Mouse (Mus musculus): ENCODE results near the gene Slk. TPM values are rescaled to one million over a fixed set of nuclear protein-coding genes. Genes with fewer than 3 reads are reported as not detected.

The Slk gene
- polyA plus RNA-seq (2014; fragmentation: Illumina TruSeq; extraction: RNeasy Lipid Tissue Mini Kit (QIAGEN cat#74804); ENCODE audit: low read depth, low replicate concordance) = 36.6 TPM

GRCm38 (mm10) chr19:47579225-47579787, at the start of gene Slk:
Gene Slk, plus strand, starts transcription at chr19:47579678.

GRCm38 (mm10) chr19:47537300-47537792, 42.1 kb upstream of the Slk start, which contains the start of gene Stn1:
Gene Stn1, minus strand, starts transcription at chr19:47537507.

GRCm38 (mm10) chr19:47691994-47692393, 112.5 kb downstream of the Slk start, which contains the start of gene Col17a1:
Gene Col17a1, minus strand, starts transcription at chr19:47692094.

Other genes with a start within 250 kb of the Slk start
- gene Sh3pxd2a, start 115.3 kb upstream of the Slk start, polyA plus RNA-seq (2014; fragmentation: Illumina TruSeq; extraction: RNeasy Lipid Tissue Mini Kit (QIAGEN cat#74804); ENCODE audit: low read depth, low replicate concordance) = 0.66 TPM
- 14.9 TPM for gene Stn1, start 42.2 kb upstream of the Slk start, polyA plus RNA-seq (2014; fragmentation: Illumina TruSeq; extraction: RNeasy Lipid Tissue Mini Kit (QIAGEN cat#74804); ENCODE audit: low read depth, low replicate concordance)
- 0.14 TPM for gene Col17a1, start 112.4 kb downstream of the Slk start, polyA plus RNA-seq (2014; fragmentation: Illumina TruSeq; extraction: RNeasy Lipid Tissue Mini Kit (QIAGEN cat#74804); ENCODE audit: low read depth, low replicate concordance)
- gene Sfr1, start 152.0 kb downstream of the Slk start, polyA plus RNA-seq (2014; fragmentation: Illumina TruSeq; extraction: RNeasy Lipid Tissue Mini Kit (QIAGEN cat#74804); ENCODE audit: low read depth, low replicate concordance) = 174 TPM

Data from testis, adult 10 weeks (tissue).